Comparison of ENCODE assay signal across 25 mouse cellular contexts in the genomic region with DNA sequence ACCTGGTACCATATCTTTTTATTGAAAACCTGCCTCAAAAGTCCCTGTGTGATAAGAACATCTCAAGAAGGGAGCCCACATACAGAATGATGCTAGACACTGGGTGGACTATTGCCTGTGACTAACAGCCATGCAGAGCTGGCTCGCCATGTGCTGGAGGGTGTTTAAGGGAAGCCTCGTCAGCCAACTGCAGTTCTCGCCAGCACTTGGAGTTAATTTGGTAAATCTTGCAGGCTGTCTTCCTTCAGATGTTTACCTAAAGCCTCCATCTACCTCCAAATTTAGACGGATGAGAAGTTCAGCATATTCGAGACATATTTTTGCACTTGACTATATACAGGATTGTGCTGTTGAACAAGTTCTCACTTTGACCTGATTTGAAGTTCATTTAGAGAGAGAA. TPM values are rescaled to one million over a fixed set of nuclear protein-coding genes. Genes with fewer than 3 reads are reported as not detected.
DNase-seq lines count a peak whose midpoint lies in the region; ATAC-seq lines count a peak whose summit lies in the region.
"Had no signal": no experiment of that assay in that cellular context is flagged by ENCODE, and none has a peak within 500 bp of the region (broad histone marks: within the 10 kb centered on the region; RNA-seq: fewer than 3 reads in every experiment).

No protein-coding gene starts in this region.

- no peak for ATAC-seq in heart, embryonic 12.5 days (ENCODE audit: insufficient number of reproducible peaks, low FRiP score)
- ATAC-seq: inflammation-experienced regulatory T-cells, adult 6 months; liver, embryonic 12.5 days; midbrain, embryonic 13.5 days had no signal

- no peak overlapping the region for H3K4me3 ChIP-seq in hindbrain, embryonic 10.5 days
- H3K4me3 ChIP-seq in heart, embryonic 12.5 days, result no peak overlapping the region
- H3K4me3 ChIP-seq: embryonic facial prominence, embryonic 10.5 days; hindbrain, embryonic 12.5 days; limb, embryonic 13.5 days; liver, embryonic 12.5 days; midbrain, embryonic 13.5 days had no signal

- peaks cover 33% of the 10 kb centered on the region for H3K4me1 ChIP-seq in hindbrain, embryonic 10.5 days (replicated peaks)
- H3K4me1 ChIP-seq in heart, embryonic 12.5 days (replicated peaks), result peaks cover 3% of the 10 kb centered on the region; the same call in 1 of the 2 replicates
- H3K4me1 ChIP-seq: limb, embryonic 13.5 days; liver, embryonic 12.5 days; midbrain, embryonic 13.5 days had no signal

- peaks cover 41% of the 10 kb centered on the region for H3K27me3 ChIP-seq in hindbrain, embryonic 10.5 days (ENCODE audit: insufficient read depth, poor library complexity, severe bottlenecking)
- H3K27me3 ChIP-seq in heart, embryonic 12.5 days (replicated peaks), result peaks cover 4% of the 10 kb centered on the region; the same call in 1 of the 2 replicates
- H3K27me3 ChIP-seq: limb, embryonic 13.5 days; midbrain, embryonic 13.5 days had no signal

- no peaks in the 10 kb centered on the region for H3K36me3 ChIP-seq in hindbrain, embryonic 10.5 days
- no peaks in the 10 kb centered on the region for H3K36me3 ChIP-seq in heart, embryonic 12.5 days
- H3K36me3 ChIP-seq: embryonic facial prominence, embryonic 10.5 days; heart, embryonic 13.5 days; hindbrain, embryonic 12.5 days; limb, embryonic 13.5 days; liver, embryonic 12.5 days; midbrain, embryonic 13.5 days had no signal

- no peaks in the 10 kb centered on the region for H3K9me3 ChIP-seq in hindbrain, embryonic 10.5 days
- H3K9me3 ChIP-seq in heart, embryonic 12.5 days (replicated peaks), result no peaks in the 10 kb centered on the region
- H3K9me3 ChIP-seq: embryonic facial prominence, embryonic 10.5 days; heart, embryonic 13.5 days; hindbrain, embryonic 12.5 days; limb, embryonic 13.5 days; liver, embryonic 12.5 days; midbrain, embryonic 13.5 days had no signal

- 93% methylated on average over 5 of the region's 5 CpGs for WGBS in hindbrain, embryonic 10.5 days
- 90% methylated on average over 5 of the region's 5 CpGs for WGBS in heart, embryonic 12.5 days

- no peak overlapping the region for H3K27ac ChIP-seq in hindbrain, embryonic 10.5 days
- H3K27ac ChIP-seq in heart, embryonic 12.5 days (ENCODE audit: poor library complexity, severe bottlenecking), result no peak overlapping the region
- H3K27ac ChIP-seq: embryonic facial prominence, embryonic 10.5 days; heart, embryonic 13.5 days; hindbrain, embryonic 12.5 days; kidney, postnatal 0 days; limb, embryonic 13.5 days; liver, embryonic 12.5 days; midbrain, embryonic 13.5 days had no signal

- H3K4me2 ChIP-seq in heart, embryonic 12.5 days, result no peak overlapping the region
- H3K4me2 ChIP-seq: hindbrain, embryonic 12.5 days; limb, embryonic 13.5 days; liver, embryonic 12.5 days; midbrain, embryonic 13.5 days had no signal

- intact Hi-C loops in left cerebral cortex, postnatal 36 days (cut with DNase I), result no loop called here

- DNase-seq in layer of hippocampus, adult 11-12 months (ENCODE audit: low spot score), result peak; percentile 45
- DNase-seq in layer of hippocampus, adult 18-20 months (ENCODE audit: low spot score in 2 of 2), result no peak
- DNase-seq in left cerebral cortex, adult 18-20 months (ENCODE audit: low spot score in 2 of 2), result peak; percentile 68 to 77
- DNase-seq in left cerebral cortex, postnatal 36 days (ENCODE audit: low spot score in 2 of 2), result peak; percentile 80 to 85
- DNase-seq in right cerebral cortex, postnatal 36 days (ENCODE audit: low spot score in 2 of 2), result peak; percentile 80 to 88
- DNase-seq in yolk sac, embryonic 10.5 days (ENCODE audit: low spot score), result no peak
- no peak for DNase-seq in hindbrain, embryonic 10.5 days (ENCODE audit: low spot score)
- DNase-seq: adrenal gland, adult 2 months; B cell, adult 2 months; cerebellum, adult 18-20 months; gastrocnemius, postnatal 10 days; heart, postnatal 14 days; kidney, adult 2 months; lung, adult 2 months; spleen, adult 18-20 months had no signal

- no peak overlapping the region for H3K9ac ChIP-seq in heart, embryonic 12.5 days
- H3K9ac ChIP-seq: hindbrain, embryonic 12.5 days; limb, embryonic 13.5 days; liver, embryonic 12.5 days; midbrain, embryonic 13.5 days had no signal

RNA-seq across cellular contexts. Expression of gene Gcnt4, which starts 8.3 kb away (rescaled TPM):
- total RNA-seq in layer of hippocampus, adult 18-20 months (2021), result 1 to 10 TPM; 2.4 to 2.9 TPM
- total RNA-seq in left cerebral cortex, adult 18-20 months (2021), result 10 to 100 TPM in 1 of 2 experiments, 1 to 10 TPM in 1; 9.9 to 12.9 TPM
- 10 to 100 TPM in 1 of 2 experiments, 1 to 10 TPM in 1; 9.0 to 14.2 TPM for total RNA-seq in left cerebral cortex, postnatal 36 days (2021)
- polyA plus RNA-seq in hindbrain, embryonic 10.5 days (2016; fragmentation: Nextera tagmentation; extraction: Ambion mirVana), result 0.29 and 0.93 TPM in 2 replicates
- 0.80 and 0.95 TPM in 2 replicates for polyA plus RNA-seq in heart, embryonic 12.5 days (2016; fragmentation: Nextera tagmentation; extraction: Ambion mirVana)
- total RNA-seq: MEL had no signal

Comparison
In these comparisons a context has a peak if more than half of its experiments do, and no peak if none do; other contexts are left out.
1. DNase-seq: peak in layer of hippocampus, adult 11-12 months (single experiment), left cerebral cortex, adult 18-20 months (2 of 2), left cerebral cortex, postnatal 36 days (2 of 2) and right cerebral cortex, postnatal 36 days (2 of 2); none in layer of hippocampus, adult 18-20 months (0 of 2), yolk sac, embryonic 10.5 days (single experiment) and hindbrain, embryonic 10.5 days (single experiment).